Mouse (Mus musculus): ENCODE data around the gene Mgat4c. TPM values are rescaled to one million over a fixed set of nuclear protein-coding genes. Genes with fewer than 3 reads are reported as not detected.

Mgat4c gene
- polyA plus RNA-seq, 1 experiment from 2014 or later, result 18.2 TPM

GRCm38 (mm10) chr10:101827944-101828343, 146.7 kb downstream of the Mgat4c start:
- H3K27me3 ChIP-seq, result no peaks in the 10 kb centered on the region
- H3K9me3 ChIP-seq, result no peaks in the 10 kb centered on the region
- H3K9ac ChIP-seq (replicated peaks), result no peak overlapping the region
- WGBS, result 77% methylated on average over 2 of the region's 2 CpGs
- no peak overlapping the region for H3K27ac ChIP-seq (replicated peaks)
- no peaks in the 10 kb centered on the region for H3K4me1 ChIP-seq
- no peaks in the 10 kb centered on the region for H3K36me3 ChIP-seq
- H3K4me3 ChIP-seq, result no peak overlapping the region
- no peak for ATAC-seq (replicated peaks)
- H3K4me2 ChIP-seq (replicated peaks), result no peak overlapping the region

- WGBS, result 32% methylated on average over 2 of the region's 2 CpGs
- no peak for ATAC-seq (replicated peaks)
- Histone ChIP-seq H3K9ac (replicated peaks) (no peak overlapping the region), H3K4me3 (no peak overlapping the region), H3K27ac (replicated peaks) (no peak overlapping the region), H3K4me2 (replicated peaks) (no peak overlapping the region), H3K27me3 (no peaks in the 10 kb centered on the region), H3K4me1 (no peaks in the 10 kb centered on the region), H3K9me3 (no peaks in the 10 kb centered on the region), H3K36me3 (no peaks in the 10 kb centered on the region)
Observed at GRCm38 (mm10) chr10:101856115-101856514, 174.8 kb downstream of the Mgat4c start.

GRCm38 (mm10) chr10:101889866-101890265, 208.6 kb downstream of the Mgat4c start:
- Histone ChIP-seq H3K4me1 (no peaks in the 10 kb centered on the region), H3K27ac (replicated peaks) (no peak overlapping the region), H3K9me3 (no peaks in the 10 kb centered on the region), H3K4me3 (no peak overlapping the region), H3K4me2 (replicated peaks) (no peak overlapping the region), H3K36me3 (no peaks in the 10 kb centered on the region), H3K9ac (replicated peaks) (no peak overlapping the region), H3K27me3 (no peaks in the 10 kb centered on the region)
- ATAC-seq (replicated peaks), result no peak
- 88% methylated on average over 1 of the region's 1 CpGs for WGBS

- H3K4me2 ChIP-seq (replicated peaks), result no peak overlapping the region
- no peak overlapping the region for H3K4me3 ChIP-seq
- ATAC-seq (replicated peaks), result peak; percentile 51; the same call in 1 of the 2 replicates
- no peak overlapping the region for H3K27ac ChIP-seq (replicated peaks)
- no peaks in the 10 kb centered on the region for H3K27me3 ChIP-seq
- no peak overlapping the region for H3K9ac ChIP-seq (replicated peaks)
- H3K36me3 ChIP-seq, result no peaks in the 10 kb centered on the region
- H3K9me3 ChIP-seq, result no peaks in the 10 kb centered on the region
- 0 out of 2 replicates have a peak, but pooled peaks cover 2% of the 10 kb centered on the region for H3K4me1 ChIP-seq
Observed at GRCm38 (mm10) chr10:101917328-101917814, 236.1 kb downstream of the Mgat4c start.

GRCm38 (mm10) chr10:101997612-101998011, 316.3 kb downstream of the Mgat4c start:
- ATAC-seq (replicated peaks), result peak; percentile 80
- Histone ChIP-seq H3K4me2 (replicated peaks) (no peak overlapping the region), H3K36me3 (no peaks in the 10 kb centered on the region), H3K9me3 (no peaks in the 10 kb centered on the region), H3K4me3 (no peak overlapping the region), H3K4me1 (no peaks in the 10 kb centered on the region), H3K9ac (replicated peaks) (no peak overlapping the region), H3K27me3 (no peaks in the 10 kb centered on the region), H3K27ac (replicated peaks) (0 out of 2 replicates have a peak overlapping the region, but pooled peaks have one; percentile 50)
- WGBS, result 78% methylated on average over 4 of the region's 4 CpGs

- Histone ChIP-seq H3K36me3 (no peaks in the 10 kb centered on the region), H3K27me3 (no peaks in the 10 kb centered on the region), H3K9me3 (no peaks in the 10 kb centered on the region), H3K4me2 (replicated peaks) (no peak overlapping the region), H3K9ac (replicated peaks) (no peak overlapping the region), H3K4me3 (no peak overlapping the region), H3K4me1 (no peaks in the 10 kb centered on the region), H3K27ac (replicated peaks) (no peak overlapping the region)
- WGBS, result 52% methylated on average over 2 of the region's 2 CpGs
- no peak for ATAC-seq (replicated peaks)
Observed at GRCm38 (mm10) chr10:102042513-102042912, 361.2 kb downstream of the Mgat4c start.

- no peak overlapping the region for H3K9ac ChIP-seq (replicated peaks)
- no peak overlapping the region for H3K4me3 ChIP-seq
- no peaks in the 10 kb centered on the region for H3K9me3 ChIP-seq
- H3K27ac ChIP-seq (replicated peaks), result no peak overlapping the region
- H3K36me3 ChIP-seq, result no peaks in the 10 kb centered on the region
- 84% methylated on average over 3 of the region's 3 CpGs for WGBS
- H3K27me3 ChIP-seq, result no peaks in the 10 kb centered on the region
- no peak overlapping the region for H3K4me2 ChIP-seq (replicated peaks)
- ATAC-seq (replicated peaks), result no peak
- H3K4me1 ChIP-seq, result no peaks in the 10 kb centered on the region
Observed at GRCm38 (mm10) chr10:102056218-102056617, 374.9 kb downstream of the Mgat4c start.

GRCm38 (mm10) chr10:102056975-102057565, 375.8 kb downstream of the Mgat4c start:
- no peak overlapping the region for H3K4me2 ChIP-seq (replicated peaks)
- H3K4me3 ChIP-seq, result no peak overlapping the region
- H3K9ac ChIP-seq (replicated peaks), result no peak overlapping the region
- no peaks in the 10 kb centered on the region for H3K27me3 ChIP-seq
- H3K27ac ChIP-seq (replicated peaks), result no peak overlapping the region
- no peaks in the 10 kb centered on the region for H3K36me3 ChIP-seq
- WGBS, result 9% methylated on average over 2 of the region's 2 CpGs
- H3K9me3 ChIP-seq, result no peaks in the 10 kb centered on the region
- no peaks in the 10 kb centered on the region for H3K4me1 ChIP-seq
- no peak for ATAC-seq (replicated peaks)

GRCm38 (mm10) chr10:102074541-102075398, 393.5 kb downstream of the Mgat4c start:
- no peak for ATAC-seq (replicated peaks)
- H3K4me2 ChIP-seq (replicated peaks), result no peak overlapping the region
- H3K4me1 ChIP-seq, result 0 out of 2 replicates have a peak, but pooled peaks cover 4% of the 10 kb centered on the region
- H3K9me3 ChIP-seq, result no peaks in the 10 kb centered on the region
- no peak overlapping the region for H3K4me3 ChIP-seq
- no peak overlapping the region for H3K27ac ChIP-seq (replicated peaks)
- no peaks in the 10 kb centered on the region for H3K27me3 ChIP-seq
- H3K36me3 ChIP-seq, result no peaks in the 10 kb centered on the region
- H3K9ac ChIP-seq (replicated peaks), result no peak overlapping the region

GRCm38 (mm10) chr10:102123153-102123552, 441.9 kb downstream of the Mgat4c start:
- Histone ChIP-seq H3K27me3 (no peaks in the 10 kb centered on the region), H3K4me2 (replicated peaks) (no peak overlapping the region), H3K9ac (replicated peaks) (no peak overlapping the region), H3K9me3 (no peaks in the 10 kb centered on the region), H3K4me3 (no peak overlapping the region), H3K36me3 (no peaks in the 10 kb centered on the region), H3K27ac (replicated peaks) (no peak overlapping the region), H3K4me1 (no peaks in the 10 kb centered on the region)
- 79% methylated on average over 1 of the region's 1 CpGs for WGBS
- no peak for ATAC-seq (replicated peaks)

GRCm38 (mm10) chr10:102127340-102127739, 446.1 kb downstream of the Mgat4c start:
- H3K4me2 ChIP-seq (replicated peaks), result no peak overlapping the region
- H3K27me3 ChIP-seq, result no peaks in the 10 kb centered on the region
- H3K4me3 ChIP-seq, result no peak overlapping the region
- H3K27ac ChIP-seq (replicated peaks), result no peak overlapping the region
- H3K36me3 ChIP-seq, result no peaks in the 10 kb centered on the region
- no peak overlapping the region for H3K9ac ChIP-seq (replicated peaks)
- 80% methylated on average over 4 of the region's 4 CpGs for WGBS
- no peak for ATAC-seq (replicated peaks)
- no peaks in the 10 kb centered on the region for H3K9me3 ChIP-seq
- no peaks in the 10 kb centered on the region for H3K4me1 ChIP-seq

- Histone ChIP-seq H3K4me2 (replicated peaks) (no peak overlapping the region), H3K9me3 (no peaks in the 10 kb centered on the region), H3K4me3 (no peak overlapping the region), H3K36me3 (no peaks in the 10 kb centered on the region), H3K27ac (replicated peaks) (no peak overlapping the region), H3K27me3 (no peaks in the 10 kb centered on the region), H3K9ac (replicated peaks) (no peak overlapping the region), H3K4me1 (no peaks in the 10 kb centered on the region)
- 66% methylated on average over 5 of the region's 5 CpGs for WGBS
- ATAC-seq (replicated peaks), result 0 out of 2 replicates have a peak, but pooled peaks have one; percentile 29
Observed at GRCm38 (mm10) chr10:102154865-102155264, 473.6 kb downstream of the Mgat4c start.

Data from forebrain, embryonic 15.5 days (tissue).